Mouse (Mus musculus) skeletal muscle tissue, adult 2 months (tissue): Measurements from ENCODE around the gene Plppr2.

Experiments
- DNase-seq: peaks from one replicate; pipeline ENCODE4 v3.0.0-alpha.2; 2012; ENCODE audit warnings: low read depth, low spot score

The Plppr2 gene

GRCm38 (mm10) chr9:21961366-21961980, 24.6 kb downstream of the Plppr2 start:
- no peak for DNase-seq

GRCm38 (mm10) chr9:21962010-21962409, 25.2 kb downstream of the Plppr2 start:
- DNase-seq = no peak

GRCm38 (mm10) chr9:21962416-21963059, 25.7 kb downstream of the Plppr2 start:
- peak; percentile 18 for DNase-seq

- DNase-seq = peak; percentile 38
Measured at GRCm38 (mm10) chr9:21963417-21963816, 26.6 kb downstream of the Plppr2 start, which contains the start of gene Epor. TSS of gene Epor (minus strand) at chr9:21963506.

GRCm38 (mm10) chr9:21968883-21969282, 32.0 kb downstream of the Plppr2 start:
- DNase-seq = no peak

- DNase-seq = no peak
Measured at GRCm38 (mm10) chr9:21969304-21969703, 32.5 kb downstream of the Plppr2 start.

GRCm38 (mm10) chr9:21976626-21977175, 39.9 kb downstream of the Plppr2 start:
- DNase-seq = no peak

GRCm38 (mm10) chr9:21977331-21977730, 40.5 kb downstream of the Plppr2 start:
- DNase-seq = no peak

- DNase-seq = no peak
Measured at GRCm38 (mm10) chr9:21977972-21978371, 41.1 kb downstream of the Plppr2 start.

GRCm38 (mm10) chr9:21978398-21979128, 41.7 kb downstream of the Plppr2 start:
- DNase-seq = no peak

- DNase-seq = no peak
Measured at GRCm38 (mm10) chr9:21983911-21984310, 47.1 kb downstream of the Plppr2 start.

GRCm38 (mm10) chr9:21987592-21988342, 50.9 kb downstream of the Plppr2 start:
- DNase-seq = no peak

GRCm38 (mm10) chr9:21988421-21989101, 51.7 kb downstream of the Plppr2 start:
- no peak for DNase-seq

GRCm38 (mm10) chr9:21989230-21990110, 52.6 kb downstream of the Plppr2 start, which contains the start of gene Rgl3:
TSS of gene Rgl3 (minus strand) at chr9:21989446.
- no peak for DNase-seq

- DNase-seq = no peak
Measured at GRCm38 (mm10) chr9:21992227-21992626, 55.4 kb downstream of the Plppr2 start.

GRCm38 (mm10) chr9:21996178-21996867, 59.5 kb downstream of the Plppr2 start:
- DNase-seq = no peak
